Mouse (Mus musculus) embryo, embryonic 10.5 days (tissue): ENCODE results near the gene Csnka2ip.

Source experiments
- DNase-seq: peaks from one replicate; pipeline ENCODE4 v3.0.0-alpha.2; 2015; ENCODE audit warnings: low spot score

The Csnka2ip gene

DNA sequence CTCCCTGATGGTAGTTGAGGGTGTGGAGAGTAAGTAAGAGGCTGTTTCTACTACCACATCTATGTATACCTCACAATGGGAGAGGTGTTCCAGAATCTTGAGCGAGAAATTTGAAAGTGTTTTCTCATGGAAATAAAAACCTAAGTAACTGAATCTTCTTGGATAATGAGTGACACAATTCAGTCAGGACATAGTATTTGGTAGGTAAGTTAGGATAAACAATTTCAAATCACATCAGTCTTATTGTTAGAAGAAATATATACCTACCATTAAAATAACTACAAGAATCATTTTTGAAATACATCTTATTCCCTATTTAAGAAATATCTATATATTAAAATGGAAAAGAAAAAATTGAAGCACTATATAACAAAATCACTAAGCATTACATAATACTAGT is at the start of gene Csnka2ip:
Gene Csnka2ip (minus strand): TSS at position 101 of the 400 bp plus-strand sequence.
- DNase-seq: no peak

DNA sequence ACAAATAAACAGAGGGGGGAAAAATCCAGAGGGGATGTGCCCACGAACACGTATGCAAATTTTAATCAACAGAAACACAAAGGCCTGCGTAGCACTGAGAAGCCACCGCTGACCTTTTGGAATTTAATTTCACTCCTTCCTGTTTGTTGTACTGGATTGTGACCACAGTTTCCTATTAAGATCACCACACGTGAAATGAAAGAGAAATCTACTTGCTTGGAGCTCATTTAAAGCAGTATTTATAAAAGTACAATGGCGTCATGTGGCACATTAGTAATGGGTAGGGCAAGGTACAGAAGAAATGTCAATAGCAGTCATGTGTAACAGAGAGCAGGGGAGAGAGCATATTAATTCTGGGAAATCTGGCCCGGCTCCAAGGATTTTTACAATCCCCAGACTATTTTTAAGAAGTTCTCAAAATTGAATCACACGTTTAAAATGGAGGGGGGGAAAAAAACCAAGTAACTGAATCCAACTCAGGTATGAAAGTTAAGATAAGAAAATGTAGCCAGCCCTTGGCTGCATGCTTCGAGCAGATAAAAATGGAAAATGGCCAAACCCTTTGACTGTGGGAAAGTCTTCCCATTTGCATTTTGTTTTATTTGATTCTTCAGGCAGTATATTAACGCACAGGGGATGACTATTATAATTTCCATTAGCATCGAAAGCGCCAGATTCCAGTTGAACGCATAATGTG is 47.5 kb upstream of the Csnka2ip start:
- no peak for DNase-seq

DNA sequence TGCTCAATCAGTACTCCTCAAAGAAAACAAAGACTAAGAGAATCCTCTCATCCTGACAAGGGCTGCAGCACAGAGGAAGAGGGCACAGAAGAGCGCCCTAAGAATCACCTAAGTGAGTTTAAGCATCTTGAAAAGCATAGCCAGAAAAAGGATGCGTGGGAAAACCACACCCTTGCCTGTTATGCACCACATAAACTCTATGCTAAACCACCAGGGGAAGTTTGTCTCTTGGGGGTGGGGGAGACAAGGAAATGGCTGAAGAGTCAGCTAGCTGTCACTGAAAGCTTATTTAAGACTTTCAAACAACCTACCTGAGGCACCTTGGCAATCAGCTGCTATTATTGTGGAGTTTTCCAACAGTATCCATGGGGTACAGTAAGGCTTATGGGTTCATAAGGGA is 45.6 kb upstream of the Csnka2ip start:
- DNase-seq: no peak

DNA sequence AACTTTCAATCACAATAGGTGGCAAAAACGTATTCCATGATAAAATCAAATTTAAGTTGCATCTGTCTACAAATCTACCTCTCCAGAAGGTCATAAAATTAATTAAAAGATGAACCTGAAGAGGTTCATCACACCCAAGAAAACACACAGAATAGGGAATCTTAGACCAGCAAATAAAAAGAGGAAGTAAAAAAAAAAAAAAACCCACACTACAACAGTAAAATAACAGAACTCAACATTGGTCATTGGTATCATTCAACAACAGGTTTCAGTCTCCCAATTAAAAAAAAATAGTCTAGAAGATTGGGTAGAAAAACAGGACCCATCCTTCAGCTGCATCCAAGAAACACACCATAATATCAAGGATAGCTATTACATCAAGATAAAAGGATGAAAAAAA is 32.9 kb upstream of the Csnka2ip start:
- DNase-seq: no peak

DNA sequence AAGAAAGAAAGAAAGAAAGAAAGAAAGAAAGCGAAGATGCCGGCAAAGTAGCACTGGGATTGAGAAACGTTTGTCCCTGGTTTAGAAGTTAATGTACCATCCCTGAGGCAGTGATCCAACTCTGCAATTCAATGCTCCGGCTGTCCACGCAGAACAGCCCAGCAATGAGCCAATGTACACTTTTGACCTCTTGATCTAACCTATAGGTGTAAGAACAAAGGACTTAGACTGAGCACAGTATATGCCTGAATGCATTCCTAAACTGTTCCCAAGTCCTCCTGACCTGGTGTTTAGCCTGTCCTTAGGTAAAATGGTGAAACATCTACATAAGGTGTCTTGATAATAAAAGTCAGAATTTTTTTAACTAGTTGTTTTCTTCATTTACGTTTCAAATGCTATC is 17.9 kb upstream of the Csnka2ip start:
- no peak for DNase-seq

DNA sequence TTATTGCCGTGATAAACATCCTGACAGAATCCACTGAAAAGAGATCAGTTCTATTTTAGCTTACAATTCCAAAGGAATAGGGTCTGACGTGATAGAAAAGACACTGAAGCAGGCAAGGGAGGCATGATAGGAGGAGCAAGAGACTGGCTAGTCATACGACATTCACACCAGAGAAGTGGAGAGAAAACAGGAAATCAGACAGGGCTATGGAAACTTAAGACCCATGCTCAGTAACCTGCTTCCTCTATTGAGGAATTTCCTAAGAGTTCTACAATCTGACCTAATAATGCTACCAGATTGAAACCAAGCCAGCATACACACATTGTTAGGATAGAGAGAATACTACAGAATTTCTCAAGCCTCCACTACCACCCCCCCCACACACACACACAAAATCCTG is 12.4 kb upstream of the Csnka2ip start:
- DNase-seq: no peak

DNA sequence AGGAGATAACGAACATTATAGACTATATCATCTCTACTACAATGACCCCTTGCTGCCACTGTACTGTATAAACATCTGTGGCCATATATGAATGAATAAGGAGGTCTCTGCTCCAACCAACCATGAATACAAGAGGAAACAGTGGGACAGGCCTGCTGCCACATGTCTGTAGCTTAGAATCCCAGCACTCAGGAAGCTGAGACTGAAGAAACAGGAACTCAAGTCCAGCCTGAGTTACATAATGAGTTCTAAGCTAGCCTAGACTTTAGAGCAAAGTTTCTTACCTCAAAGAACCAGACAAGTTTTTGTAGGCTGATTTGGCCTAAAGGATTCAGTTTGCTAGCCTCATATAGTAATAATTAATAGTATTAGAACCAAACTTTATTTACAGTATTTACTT is 5.6 kb upstream of the Csnka2ip start:
- DNase-seq: no peak

DNA sequence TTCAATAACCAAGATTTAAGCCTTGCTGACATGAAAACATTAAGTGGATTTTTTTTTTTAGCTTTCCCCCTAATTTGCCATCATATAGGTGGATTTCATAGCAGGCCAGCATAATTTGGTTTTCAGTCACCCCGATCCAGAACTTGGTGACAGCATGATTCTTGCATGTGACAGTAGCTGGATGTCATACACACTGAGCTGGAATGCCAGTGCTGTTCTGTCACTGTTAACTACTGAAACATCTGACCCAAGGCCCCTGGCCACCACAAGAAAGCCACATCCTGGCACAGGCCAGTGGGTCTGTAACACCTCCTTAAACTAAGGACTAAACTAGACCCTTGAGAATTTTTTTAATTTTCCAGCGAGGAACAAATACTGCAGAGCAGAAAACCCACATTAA is 15.4 kb downstream of the Csnka2ip start:
- no peak for DNase-seq

DNA sequence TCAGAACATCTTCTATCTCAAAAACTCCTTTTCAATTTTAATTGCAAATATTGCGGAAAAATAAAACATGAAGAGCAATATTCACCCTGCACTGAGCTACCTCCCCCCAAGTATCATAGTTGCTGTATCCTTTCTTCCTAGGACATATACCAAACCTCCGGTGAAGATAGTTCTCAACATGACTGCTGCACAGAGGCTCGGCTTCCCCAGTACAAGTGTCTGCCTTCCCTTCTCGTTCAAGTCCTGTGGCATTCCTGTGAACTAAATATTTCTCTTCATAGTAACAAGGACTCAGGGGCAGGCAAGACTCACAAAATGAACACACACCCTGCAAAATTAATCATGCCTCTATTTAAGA is 16.0 kb downstream of the Csnka2ip start:
- DNase-seq: no peak

DNA sequence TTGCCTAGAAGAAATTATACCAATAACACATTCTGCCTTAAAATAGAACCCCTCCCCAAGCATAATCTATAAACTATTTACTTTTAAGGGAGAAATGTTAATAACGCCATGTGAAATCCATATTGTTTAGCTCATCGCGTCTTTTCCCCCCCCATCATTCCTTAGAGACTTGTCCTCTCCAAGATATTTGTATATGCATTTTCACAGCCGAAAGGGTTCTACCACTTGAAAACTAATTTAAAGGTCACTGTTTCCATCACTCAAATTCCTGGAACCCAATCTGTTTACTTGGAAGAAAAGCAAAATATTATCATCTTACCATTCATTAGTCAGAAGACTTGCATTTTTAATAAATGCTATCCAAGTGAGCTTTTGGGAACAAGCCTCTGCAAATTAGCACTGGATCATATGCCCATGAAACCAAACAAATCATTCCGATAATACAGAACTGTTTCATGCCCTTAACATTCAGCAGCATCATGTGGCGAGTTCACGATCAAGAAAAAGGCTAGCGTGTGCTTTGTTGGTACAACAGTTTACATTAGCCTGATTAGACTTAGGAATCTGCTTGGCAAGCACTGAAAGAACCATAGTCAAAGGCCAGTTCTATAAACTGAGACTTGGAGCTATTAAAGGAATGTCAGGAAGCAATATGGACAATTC is 16.5 kb downstream of the Csnka2ip start:
- DNase-seq: no peak

DNA sequence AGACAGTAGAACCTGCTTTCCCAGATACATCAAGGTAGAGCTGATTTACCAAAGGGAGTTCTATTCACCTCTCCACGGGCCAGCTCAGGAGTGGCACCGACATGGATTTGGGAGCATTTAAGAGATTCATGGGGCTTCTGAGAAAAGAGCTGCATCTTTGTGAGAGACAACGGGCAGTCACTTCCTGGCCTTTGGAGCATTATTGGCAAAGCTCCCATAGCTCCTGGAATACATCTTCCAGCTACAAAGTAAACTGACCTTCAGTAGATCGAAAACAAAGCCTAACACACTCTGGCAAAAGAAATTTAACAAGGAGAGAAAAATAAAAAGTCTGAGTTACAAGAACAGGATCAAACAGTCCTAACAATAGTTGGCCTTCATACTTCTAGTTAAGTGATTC is 17.6 kb downstream of the Csnka2ip start:
- DNase-seq: no peak

DNA sequence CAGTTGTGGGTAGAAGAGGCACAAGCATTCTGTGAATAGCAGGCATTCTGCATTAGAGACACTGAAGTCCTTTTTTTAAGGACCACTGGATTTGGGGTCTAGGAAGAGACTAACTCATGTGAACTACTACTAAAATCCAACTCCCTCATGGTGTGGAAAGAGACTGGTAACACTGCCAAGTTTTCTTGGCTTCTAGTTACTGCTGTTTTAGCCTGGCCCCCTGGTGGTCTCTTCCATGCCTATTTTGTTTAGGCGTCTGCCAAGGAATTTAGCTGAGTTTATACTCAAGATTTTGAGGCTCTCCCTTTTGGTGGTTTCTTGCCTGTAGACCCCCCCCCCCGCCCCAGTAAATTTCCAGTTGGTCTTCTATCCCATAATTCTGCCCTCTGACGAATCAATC is 18.8 kb downstream of the Csnka2ip start:
- no peak for DNase-seq

DNA sequence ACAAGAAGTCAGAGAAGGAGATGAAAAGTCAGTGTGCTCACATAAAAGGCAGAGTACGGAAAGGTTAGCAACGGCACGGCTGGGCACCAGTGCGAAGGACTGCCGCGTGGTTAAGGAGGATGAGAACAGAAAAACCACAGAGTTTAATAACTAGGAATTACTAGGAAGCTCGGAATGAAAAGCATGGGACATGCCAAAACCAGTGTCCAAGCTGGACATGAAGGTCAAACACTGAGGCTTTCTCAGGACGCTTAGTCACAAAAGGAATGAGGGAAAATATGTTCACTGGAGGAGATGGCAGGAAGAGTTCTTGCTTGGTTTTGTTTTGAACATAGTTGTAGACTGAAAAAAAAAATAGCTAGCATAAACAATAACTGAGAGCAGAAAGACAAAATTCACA is 32.7 kb downstream of the Csnka2ip start:
- DNase-seq: no peak

DNA sequence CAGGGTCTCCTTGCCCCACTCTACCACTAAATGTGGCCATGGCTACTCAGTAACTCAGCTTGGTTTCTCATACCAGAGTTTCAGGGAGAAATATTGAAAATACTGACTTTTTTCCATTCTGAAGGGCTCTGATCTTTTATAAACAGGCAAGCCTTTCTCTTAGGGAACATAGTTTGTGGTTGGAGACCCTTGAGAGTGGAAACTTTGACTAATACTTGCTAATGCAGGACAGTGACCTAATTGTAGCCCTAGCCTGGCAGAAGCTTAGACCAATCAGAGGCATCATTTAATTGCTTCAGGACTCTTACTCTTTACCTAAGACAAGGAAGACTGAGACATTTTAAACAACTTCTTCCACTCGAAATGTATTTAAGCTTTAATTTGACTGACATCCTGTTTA is 39.1 kb downstream of the Csnka2ip start:
- no peak for DNase-seq

DNA sequence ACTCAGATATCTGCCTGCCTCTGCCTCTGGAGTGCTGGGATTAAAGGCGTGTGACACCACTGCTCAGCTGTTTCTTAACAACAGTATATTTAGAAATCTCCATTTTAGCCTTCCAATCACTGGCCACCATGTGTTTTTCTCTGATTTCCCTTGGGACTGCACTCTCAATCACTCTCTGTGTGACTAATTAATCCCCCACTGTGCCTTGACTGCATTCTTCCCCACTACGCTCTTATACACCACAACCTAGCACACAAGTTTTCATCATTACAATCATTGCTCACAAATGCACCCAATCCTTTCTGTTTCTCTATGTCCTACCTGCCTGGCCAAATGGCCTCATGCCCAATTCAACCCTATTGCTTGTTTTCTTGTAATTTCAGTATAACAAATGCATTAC is 43.7 kb downstream of the Csnka2ip start:
- DNase-seq: no peak

DNA sequence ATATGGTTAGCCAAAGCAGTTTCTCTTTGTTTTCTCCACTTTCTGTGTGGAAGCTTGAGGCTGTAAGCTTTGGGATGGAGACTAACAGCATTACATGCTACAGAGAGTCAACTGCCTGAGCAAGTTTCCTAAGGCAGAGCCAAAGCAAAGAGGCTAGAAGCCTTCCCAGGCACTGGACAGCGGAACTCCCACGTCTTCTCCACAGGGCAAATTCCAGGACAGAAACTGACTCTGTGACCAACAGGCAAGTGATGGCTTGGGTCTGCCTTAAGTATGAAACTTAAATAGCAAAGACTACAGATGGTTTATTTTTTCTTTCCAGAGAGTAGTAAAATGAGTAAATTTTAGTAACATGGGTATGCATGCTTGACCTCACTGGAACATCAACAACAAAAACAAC is 75.3 kb downstream of the Csnka2ip start:
- no peak for DNase-seq

DNA sequence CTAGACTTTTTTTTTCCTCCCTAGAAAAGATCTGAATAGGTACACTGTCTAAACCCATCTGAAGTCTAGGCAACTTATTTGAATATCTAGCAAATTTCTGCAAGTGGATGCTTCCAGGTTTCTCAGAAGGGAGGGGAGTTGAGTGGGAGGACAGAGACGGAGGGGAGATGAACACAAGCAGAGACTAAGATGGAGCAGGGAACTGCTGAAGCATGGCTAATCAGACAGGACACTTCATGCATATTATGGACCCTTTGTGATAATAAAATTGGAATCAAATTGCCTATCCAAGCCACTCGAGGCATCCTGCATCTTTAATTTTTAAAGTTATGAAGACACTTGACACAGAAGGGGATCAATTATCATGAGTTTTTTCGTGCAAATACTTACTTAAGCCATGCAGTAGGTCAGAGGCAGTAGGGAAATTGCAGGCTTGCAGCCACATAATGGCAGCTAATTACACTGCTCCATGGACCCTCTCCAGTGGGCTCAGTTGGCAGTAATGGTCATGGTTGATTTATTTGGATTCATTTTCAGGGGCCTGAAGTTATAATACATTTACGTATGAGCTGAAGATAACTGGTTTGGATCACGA is 78.1 kb downstream of the Csnka2ip start:
- DNase-seq: no peak

DNA sequence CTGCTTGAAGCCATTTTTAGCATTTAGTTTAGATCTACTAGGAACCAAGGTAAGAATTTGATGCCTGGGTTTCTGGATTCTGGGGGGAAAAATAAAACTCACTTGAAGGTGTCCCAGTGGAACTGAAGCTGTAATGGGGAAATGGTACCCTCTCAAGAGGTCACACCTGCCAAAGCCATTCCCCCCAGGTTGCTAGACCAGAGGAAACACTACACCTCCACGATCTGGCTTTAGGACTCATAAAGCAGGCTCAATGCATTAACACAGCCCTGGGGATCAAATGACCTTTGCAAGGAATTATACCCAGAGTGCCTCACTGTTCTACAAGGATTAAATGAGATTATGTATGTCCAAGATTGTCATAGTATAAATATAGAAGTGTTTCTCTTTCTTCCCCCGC is 88.8 kb downstream of the Csnka2ip start:
- DNase-seq: no peak
